Mouse (Mus musculus) CD4-positive, CD25-positive, alpha-beta regulatory T cell, adult 2 months (primary cell): ENCODE results near the gene Polr1a.

Experiments used
- DNase-seq: peaks from one replicate; pipeline ENCODE4 v3.0.0-alpha.2; 2012; ENCODE audit warnings: low read depth, low spot score

Gene Polr1a

GRCm38 (mm10) chr6:71908481-71909381, at the start of gene Polr1a, which contains the start of gene Ptcd3:
Polr1a (plus strand) TSS chr6:71909053.
Ptcd3 (minus strand) TSS chr6:71908750.
- peak; percentile 96 for DNase-seq

- no peak for DNase-seq
These were observed 41.1 kb upstream of the Polr1a start for GRCm38 (mm10) chr6:71867751-71868150.

DNA sequence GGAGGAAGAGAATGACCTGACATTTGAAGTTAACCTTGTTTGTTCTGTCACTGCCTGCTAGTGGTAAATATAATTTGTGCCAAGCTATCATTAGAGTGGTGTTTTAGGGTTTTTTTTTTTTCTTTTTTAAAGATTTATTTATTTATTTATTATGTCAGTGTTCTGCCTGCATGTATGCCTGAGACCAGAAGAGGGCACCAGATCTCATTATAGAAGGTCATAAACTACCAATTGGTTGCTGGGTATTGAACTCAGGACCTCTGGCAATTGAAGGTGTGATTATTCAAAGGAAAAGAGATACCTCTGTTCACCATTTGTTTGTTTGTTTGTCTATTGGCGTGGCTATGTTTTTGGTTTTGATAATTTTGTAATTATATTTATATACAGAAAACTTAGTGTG, 40.0 kb upstream of the Polr1a start:
- DNase-seq = peak; percentile 65

GRCm38 (mm10) chr6:71871396-71871795, 37.5 kb upstream of the Polr1a start:
- peak; percentile 39 for DNase-seq

- DNase-seq = no peak
These were observed 30.7 kb upstream of the Polr1a start for GRCm38 (mm10) chr6:71877965-71878760.

DNA sequence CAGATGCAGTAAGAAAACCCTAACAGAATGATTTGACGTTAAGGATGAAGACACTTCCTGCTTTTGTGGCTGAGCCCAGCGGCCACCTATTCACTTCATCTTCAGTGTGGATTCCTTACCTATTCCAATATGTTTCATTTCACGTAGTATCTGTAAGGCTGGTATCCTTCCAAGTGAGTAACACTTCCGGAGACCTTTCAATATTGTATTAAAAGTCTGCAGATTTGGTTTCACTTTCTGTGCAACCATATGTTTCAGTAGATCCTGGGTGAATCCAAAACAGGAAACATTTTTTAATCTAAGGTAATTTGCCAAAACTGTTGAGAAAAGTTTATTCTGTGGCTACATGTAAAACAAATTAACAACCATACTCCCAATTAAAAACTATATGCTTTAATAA, 15.6 kb upstream of the Polr1a start:
- no peak for DNase-seq

DNA sequence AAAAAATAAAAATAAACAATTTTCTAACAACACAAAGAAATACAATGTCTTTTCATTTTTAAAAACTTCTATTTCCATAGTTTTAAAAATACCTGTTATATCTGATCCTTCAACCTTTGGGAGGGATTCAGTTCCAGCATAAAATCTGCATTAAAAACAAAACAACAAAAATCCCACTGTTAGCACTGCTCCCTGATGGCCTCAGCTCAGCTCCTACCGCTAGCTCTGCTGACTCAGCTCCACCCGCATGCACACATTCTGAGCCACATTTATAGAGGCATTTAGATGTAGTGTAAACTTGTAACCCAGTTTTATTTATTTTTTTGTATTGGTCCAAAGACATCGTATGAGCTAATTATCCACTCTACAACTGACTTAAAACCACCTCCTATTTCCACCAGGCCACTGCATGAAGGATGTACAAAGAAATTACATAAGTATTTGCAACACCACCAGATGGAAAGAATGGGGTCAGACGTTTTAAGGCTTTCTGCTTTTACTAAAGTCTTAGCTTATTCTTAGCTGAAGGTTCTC, 1.1 kb upstream of the Polr1a start:
- no peak for DNase-seq

DNA sequence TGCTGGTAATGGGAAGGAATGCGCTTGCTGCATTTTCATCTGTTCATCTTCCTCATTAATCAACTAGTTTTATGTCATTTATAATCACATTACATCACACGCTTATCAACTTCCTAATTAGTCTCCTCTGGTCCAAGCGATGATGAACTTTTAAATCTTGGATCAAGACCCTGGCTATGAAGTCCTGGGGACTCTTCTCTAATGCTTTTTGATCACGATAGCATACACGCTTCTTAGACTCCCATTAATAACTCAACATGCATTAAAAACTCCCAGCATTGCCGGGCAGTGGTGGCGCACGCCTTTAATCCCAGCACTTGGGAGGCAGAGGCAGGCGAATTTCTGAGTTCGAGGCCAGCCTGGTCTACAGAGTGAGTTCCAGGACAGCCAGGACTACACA, 531 bp downstream of the Polr1a start:
- DNase-seq = no peak

DNA sequence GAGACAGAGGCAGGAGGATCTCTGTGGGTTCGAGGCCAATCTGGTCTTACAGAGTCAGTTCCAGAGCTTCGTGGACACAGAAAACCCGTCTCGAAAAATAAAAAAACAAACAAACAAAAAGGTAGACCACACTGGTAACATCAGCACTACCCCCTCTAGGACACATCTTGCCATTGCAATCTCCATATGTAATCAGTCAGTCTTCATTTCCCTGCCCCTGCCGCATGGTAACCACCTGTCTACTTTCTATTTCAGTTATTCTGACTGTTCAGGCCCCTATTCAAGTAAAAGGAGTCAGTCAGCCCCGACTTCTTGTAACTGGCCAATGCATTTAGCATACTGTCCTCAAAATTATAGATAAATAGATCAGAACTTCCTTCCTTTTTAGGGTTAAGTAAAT, 987 bp downstream of the Polr1a start:
- peak; percentile 66 for DNase-seq

DNA sequence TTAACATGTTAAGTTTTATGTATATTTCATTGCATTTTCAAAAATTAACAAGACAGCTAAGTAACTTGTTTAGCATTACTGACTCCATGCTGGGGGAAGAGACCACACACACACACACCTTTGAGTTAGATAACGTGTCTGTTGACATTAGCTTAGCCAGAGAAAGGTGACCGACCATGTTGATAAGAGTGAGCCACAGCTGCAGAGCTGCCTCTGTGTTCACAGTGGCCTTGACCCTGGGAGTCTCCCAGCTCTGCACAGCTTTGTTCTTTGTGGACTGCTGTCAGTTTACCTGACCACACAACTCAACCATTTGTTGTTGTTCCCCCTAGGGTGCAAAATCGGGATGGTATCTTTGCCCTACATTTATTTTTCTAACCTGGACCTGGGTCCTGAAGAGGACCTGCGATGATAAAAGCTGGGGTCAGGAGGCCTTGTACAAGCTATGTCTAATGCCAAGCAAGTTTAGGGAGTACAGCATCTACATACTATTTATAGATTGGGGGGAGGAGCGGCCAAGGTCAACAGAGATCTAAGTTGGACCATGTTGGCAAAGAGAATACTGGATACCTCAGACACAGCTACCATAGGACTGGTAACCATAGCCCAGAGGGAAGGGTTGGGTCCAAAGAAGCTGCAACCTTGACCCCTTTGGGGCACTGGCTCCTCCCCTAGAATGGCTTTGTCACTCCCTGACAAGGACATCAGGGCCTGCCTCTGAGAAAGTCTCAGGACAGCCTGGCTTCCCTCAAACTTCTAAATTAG, 3.0 kb downstream of the Polr1a start:
- DNase-seq = no peak

DNA sequence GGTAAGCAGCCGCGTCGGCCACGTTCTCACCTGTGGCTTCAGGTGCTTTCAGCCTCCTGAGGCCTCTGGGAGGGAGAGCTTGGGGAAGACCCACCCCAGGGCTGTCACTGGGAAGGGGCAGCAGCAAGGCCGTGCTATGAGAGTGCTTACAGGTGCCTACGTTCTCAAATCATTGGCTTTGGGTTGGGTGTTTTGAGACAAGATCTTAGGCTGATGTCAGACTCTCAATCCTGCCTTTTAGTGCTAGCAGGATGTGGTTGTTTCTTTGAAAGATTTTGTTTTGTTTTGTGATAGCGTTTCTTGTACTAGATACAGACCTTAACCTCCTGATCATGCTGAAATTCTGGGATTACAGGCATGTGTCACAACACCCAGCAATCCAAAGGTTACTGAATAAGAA, 11.9 kb downstream of the Polr1a start:
- peak; percentile 30 for DNase-seq

DNA sequence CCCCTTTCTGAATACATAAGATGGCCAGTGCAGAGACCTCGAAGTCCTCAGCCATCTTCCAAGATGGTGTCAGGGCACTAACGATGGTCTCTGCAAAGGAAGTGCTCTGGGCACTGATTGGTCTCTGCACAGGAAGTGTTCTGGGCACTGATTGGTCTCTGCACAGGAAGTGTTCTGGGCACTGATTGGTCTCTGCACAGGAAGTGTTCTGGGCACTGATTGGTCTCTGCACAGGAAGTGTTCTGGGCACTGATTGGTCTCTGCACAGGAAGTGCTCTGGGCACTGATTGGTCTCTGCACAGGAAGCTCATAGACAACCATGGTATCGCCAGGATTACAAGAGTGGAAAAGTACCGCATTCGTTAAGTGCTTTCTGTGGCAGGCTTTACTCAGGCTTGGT, 16.4 kb downstream of the Polr1a start:
- peak; percentile 18 for DNase-seq

- peak; percentile 69 for DNase-seq
These were observed 19.1 kb downstream of the Polr1a start for GRCm38 (mm10) chr6:71927911-71928310.

DNA sequence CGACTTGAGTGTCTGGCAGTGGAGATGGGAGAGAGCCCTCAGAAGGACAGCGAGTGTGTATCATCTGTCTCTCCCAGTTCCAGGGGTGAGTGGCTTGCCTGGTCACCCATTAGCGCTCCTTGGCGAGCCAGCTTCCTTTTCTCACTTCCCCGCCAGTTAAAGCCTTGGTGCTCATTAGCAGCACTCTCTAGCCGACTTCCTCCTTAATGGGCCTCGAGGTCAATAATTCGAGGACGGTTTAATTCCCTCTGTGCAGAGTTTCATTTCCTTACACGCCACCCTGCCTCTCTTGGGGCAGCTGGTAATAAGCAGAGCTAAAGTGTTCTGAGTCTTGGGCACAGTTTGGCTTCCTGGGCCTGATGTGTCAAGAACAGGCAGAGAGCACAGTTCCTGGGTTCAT, 21.2 kb downstream of the Polr1a start:
- DNase-seq = no peak

DNA sequence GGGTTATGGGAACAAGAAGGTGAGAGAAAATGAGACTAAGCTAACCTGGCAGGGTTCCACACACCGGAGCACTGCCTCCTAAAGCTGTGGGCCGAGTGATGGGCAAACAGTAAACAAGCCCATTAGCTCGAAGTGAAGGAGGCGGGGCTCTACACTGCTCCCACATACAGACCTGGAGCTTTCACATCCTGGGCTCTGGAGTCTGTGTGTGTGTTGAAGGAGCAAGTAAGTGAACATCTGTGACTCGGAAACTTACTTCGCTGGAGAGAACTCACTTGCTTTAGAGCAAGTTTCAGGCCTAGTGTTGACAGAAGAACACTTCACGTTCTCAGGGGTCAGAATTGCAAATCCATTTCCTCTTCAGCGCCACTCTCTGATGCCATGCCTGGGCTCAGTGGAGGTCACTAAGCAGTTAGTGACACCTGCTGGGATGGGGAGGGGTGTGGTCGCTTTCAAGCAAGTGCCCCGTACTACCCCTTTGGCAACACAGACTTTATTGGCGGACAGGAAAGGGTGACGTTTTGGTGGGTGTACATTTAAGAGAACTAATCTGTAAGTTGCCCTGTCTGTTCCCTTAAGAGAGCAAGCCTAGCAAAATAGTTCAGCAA, 22.1 kb downstream of the Polr1a start:
- DNase-seq = no peak

DNA sequence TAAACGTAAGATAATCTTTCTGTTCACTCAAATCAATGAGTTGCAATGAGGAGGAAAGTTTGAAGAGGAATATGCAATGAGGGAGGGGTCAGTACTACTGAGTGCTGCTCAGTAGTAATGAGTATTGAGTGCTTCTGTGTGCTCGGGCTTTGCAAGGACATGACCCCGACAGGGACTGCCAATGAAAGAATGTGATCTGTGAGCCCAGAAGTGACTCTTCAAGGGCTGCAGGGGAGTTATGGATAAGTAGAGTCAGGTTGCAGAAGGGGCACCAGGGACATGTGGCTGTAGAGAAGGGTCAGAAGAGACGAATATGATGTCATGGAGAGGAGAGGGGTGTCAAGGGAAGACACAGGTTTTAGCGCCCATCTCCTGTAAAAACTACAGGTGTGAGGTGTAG, 23.5 kb downstream of the Polr1a start:
- no peak for DNase-seq

DNA sequence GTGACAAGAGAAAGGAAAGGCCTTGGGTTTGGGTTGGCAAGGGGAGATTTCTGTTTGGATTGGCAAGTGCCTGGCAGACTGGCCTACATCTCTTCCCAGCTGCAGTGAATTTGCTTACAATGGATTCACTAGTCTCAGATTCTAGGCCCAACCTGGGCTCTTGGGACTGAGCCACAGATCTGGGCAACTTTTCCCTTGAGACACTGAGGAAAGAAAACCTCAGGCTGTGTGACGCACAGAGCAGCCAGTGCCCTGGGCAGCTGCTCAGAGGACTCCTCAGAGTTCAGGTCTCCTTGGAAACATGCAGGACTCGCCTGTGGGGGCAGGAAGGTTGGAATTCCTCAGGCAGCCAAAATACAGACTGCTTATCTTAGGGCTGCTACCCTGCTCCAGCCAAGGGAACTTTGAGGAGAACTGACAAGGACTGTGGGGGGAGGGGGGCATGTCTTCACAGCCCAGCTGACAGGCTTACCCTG, 25.3 kb downstream of the Polr1a start:
- DNase-seq = no peak

DNA sequence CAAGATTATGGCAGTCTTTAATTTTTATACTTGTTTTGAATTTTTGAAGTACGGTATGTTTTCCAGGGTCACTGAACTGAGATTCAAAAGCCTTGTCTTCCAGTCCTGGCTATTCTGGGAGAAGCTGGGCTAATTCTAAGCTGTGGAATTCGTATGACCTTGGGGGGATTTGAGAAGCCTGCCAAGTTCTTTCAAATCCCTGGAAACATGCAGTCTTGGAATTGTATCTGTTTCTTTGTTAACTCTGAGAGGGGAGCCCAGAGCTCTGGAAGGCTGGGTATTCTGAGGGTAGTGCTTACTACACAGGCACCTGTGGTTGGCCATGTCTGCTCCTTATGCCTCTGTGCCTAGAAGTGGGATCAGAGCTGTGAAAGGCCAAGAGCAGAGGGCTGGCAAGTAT, 26.9 kb downstream of the Polr1a start:
- DNase-seq = no peak

DNA sequence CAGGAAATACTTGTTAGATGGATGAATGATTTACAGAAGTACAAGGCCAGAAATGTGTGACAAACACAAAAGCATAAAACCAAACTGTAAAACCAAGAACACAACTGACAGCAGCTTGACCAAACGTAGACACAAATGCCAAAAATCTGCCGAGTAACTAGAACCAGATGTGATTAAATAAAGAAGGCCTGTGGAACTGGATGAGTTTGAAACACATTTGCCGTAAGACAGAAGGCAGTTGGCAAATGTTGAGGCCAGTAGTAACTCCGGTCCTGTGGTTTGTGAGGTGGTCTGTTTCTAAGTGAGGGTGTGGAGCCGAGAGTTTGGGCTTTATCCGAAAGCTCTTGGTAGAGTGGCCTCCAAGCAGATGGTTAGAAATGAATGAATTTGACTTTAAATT, 32.1 kb downstream of the Polr1a start:
- DNase-seq = no peak

DNA sequence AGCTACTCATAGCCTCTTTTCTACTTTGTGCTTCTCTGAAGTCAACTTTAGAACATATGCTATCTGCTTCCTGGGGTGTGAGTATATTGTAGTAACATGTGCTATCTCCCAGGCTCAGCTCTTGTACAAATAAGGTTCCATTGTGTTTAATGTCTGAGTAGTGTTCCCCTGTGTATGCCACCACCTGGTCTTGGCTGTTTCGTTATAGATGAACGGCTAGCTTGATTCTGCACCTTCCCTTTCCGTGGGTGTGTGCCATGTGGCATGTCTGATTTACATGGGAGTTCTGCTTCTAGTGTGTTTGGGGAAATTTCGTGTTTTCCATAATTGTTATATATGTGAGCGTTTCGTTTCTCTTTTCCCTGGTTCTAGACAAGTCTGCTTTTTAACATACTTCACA, 36.2 kb downstream of the Polr1a start:
- no peak for DNase-seq

DNA sequence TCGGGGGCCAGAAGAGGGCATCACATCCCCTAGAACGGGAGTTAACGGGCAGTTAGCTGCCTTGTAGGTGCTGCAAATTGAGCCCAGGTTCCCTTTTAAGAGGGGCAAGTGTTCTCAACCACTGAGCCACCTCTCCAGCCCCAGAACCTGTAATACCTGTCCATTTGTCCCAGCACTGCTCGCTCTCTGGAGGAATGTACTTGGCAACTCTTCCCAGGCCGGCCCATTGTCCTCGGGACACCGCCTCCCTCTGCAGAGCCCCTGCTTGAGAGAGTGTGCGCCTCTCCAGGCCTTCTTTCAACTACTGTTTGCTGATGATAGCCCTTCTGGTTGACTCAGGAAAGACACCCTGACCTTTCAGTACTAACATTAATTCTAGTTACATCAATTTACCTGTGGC, 37.3 kb downstream of the Polr1a start:
- no peak for DNase-seq
